Mouse (Mus musculus): ENCODE measurements around the gene Rimkla. TPM values are rescaled to one million over a fixed set of nuclear protein-coding genes. Genes with fewer than 3 reads are reported as not detected.

Gene Rimkla
- polyA plus RNA-seq, 1 experiment from 2014 or later, result 8.5 TPM

GRCm38 (mm10) chr4:119463756-119464419 lies 28.5 kb downstream of the Rimkla start:
- Histone ChIP-seq H3K4me2 (no peak overlapping the region), H3K27ac (peak overlapping the region; percentile 69), H3K4me3 (replicated peaks) (no peak overlapping the region), H3K36me3 (replicated peaks) (no peaks in the 10 kb centered on the region), H3K9ac (no peak overlapping the region), H3K27me3 (no peaks in the 10 kb centered on the region), H3K4me1 (peaks cover 31% of the 10 kb centered on the region), H3K9me3 (no peaks in the 10 kb centered on the region)
- ATAC-seq (ENCODE audit: low FRiP score), result no peak
- 78% methylated on average over 13 of the region's 13 CpGs for whole genome bisulfite sequencing

GRCm38 (mm10) chr4:119462858-119463755 lies 29.3 kb downstream of the Rimkla start:
- Histone ChIP-seq H3K36me3 (replicated peaks) (no peaks in the 10 kb centered on the region), H3K9ac (no peak overlapping the region), H3K4me1 (peaks cover 31% of the 10 kb centered on the region), H3K27ac (peak overlapping the region; percentile 69), H3K27me3 (no peaks in the 10 kb centered on the region), H3K4me3 (replicated peaks) (no peak overlapping the region), H3K4me2 (no peak overlapping the region), H3K9me3 (no peaks in the 10 kb centered on the region)
- 59% methylated on average over 11 of the region's 11 CpGs for WGBS
- ATAC-seq (ENCODE audit: low FRiP score), result peak; percentile 24; the same call in 1 of the 2 replicates

- no peaks in the 10 kb centered on the region for H3K9me3 ChIP-seq
- H3K27ac ChIP-seq, result peak overlapping the region; percentile 69; the same call in 1 of the 2 replicates
- no peaks in the 10 kb centered on the region for H3K27me3 ChIP-seq
- no peak for ATAC-seq (ENCODE audit: low FRiP score)
- H3K9ac ChIP-seq, result no peak overlapping the region
- WGBS, result 87% methylated on average over 3 of the region's 3 CpGs
- H3K4me3 ChIP-seq (replicated peaks), result no peak overlapping the region
- H3K4me2 ChIP-seq, result no peak overlapping the region
- H3K4me1 ChIP-seq, result peaks cover 31% of the 10 kb centered on the region
- H3K36me3 ChIP-seq (replicated peaks), result no peaks in the 10 kb centered on the region
These were observed 30.0 kb downstream of the Rimkla start for GRCm38 (mm10) chr4:119462457-119462856.

GRCm38 (mm10) chr4:119460728-119461141 lies 31.7 kb downstream of the Rimkla start:
- peak; percentile 87 for ATAC-seq (ENCODE audit: low FRiP score)
- H3K27me3 ChIP-seq, result no peaks in the 10 kb centered on the region
- H3K4me1 ChIP-seq, result peaks cover 31% of the 10 kb centered on the region
- H3K9me3 ChIP-seq, result no peaks in the 10 kb centered on the region
- no peak overlapping the region for H3K4me3 ChIP-seq (replicated peaks)
- H3K27ac ChIP-seq, result peak overlapping the region; percentile 84
- no peak overlapping the region for H3K9ac ChIP-seq
- 27% methylated on average over 8 of the region's 8 CpGs for WGBS
- H3K4me2 ChIP-seq, result peak overlapping the region; percentile 21; the same call in 1 of the 2 replicates
- H3K36me3 ChIP-seq (replicated peaks), result no peaks in the 10 kb centered on the region

- WGBS, result 66% methylated on average over 5 of the region's 5 CpGs
- peak; percentile 24; the same call in 1 of the 2 replicates for ATAC-seq (ENCODE audit: low FRiP score)
- Histone ChIP-seq H3K27ac (peak overlapping the region; percentile 84), H3K4me2 (peak overlapping the region; percentile 21; the same call in 1 of the 2 replicates), H3K36me3 (replicated peaks) (no peaks in the 10 kb centered on the region), H3K9me3 (no peaks in the 10 kb centered on the region), H3K27me3 (no peaks in the 10 kb centered on the region), H3K4me1 (peaks cover 31% of the 10 kb centered on the region), H3K9ac (no peak overlapping the region), H3K4me3 (replicated peaks) (no peak overlapping the region)
These were observed 32.1 kb downstream of the Rimkla start for GRCm38 (mm10) chr4:119460296-119460695.

GRCm38 (mm10) chr4:119453533-119453932 lies 38.9 kb downstream of the Rimkla start:
- H3K4me2 ChIP-seq, result no peak overlapping the region
- no peaks in the 10 kb centered on the region for H3K9me3 ChIP-seq
- peak; percentile 55; the same call in 1 of the 2 replicates for ATAC-seq (ENCODE audit: low FRiP score)
- H3K36me3 ChIP-seq (replicated peaks), result no peaks in the 10 kb centered on the region
- H3K4me1 ChIP-seq, result peaks cover 9% of the 10 kb centered on the region
- no peak overlapping the region for H3K9ac ChIP-seq
- peak overlapping the region; percentile 59; the same call in 1 of the 2 replicates for H3K27ac ChIP-seq
- no peak overlapping the region for H3K4me3 ChIP-seq (replicated peaks)
- WGBS, result 13% methylated on average over 6 of the region's 6 CpGs
- no peaks in the 10 kb centered on the region for H3K27me3 ChIP-seq

- Histone ChIP-seq H3K27ac (0 out of 2 replicates have a peak overlapping the region, but pooled peaks have one; percentile 59), H3K4me2 (no peak overlapping the region), H3K9ac (no peak overlapping the region), H3K36me3 (replicated peaks) (no peaks in the 10 kb centered on the region), H3K27me3 (no peaks in the 10 kb centered on the region), H3K4me3 (replicated peaks) (no peak overlapping the region), H3K9me3 (no peaks in the 10 kb centered on the region), H3K4me1 (peaks cover 9% of the 10 kb centered on the region)
- no peak; the same call in 1 of the 2 replicates for ATAC-seq (ENCODE audit: low FRiP score)
- whole genome bisulfite sequencing, result 70% methylated on average over 5 of the region's 5 CpGs
These were observed 39.3 kb downstream of the Rimkla start for GRCm38 (mm10) chr4:119453128-119453527.

- Histone ChIP-seq H3K4me1 (peaks cover 9% of the 10 kb centered on the region), H3K27ac (no peak overlapping the region), H3K4me3 (replicated peaks) (no peak overlapping the region), H3K36me3 (replicated peaks) (no peaks in the 10 kb centered on the region), H3K9me3 (no peaks in the 10 kb centered on the region), H3K9ac (no peak overlapping the region), H3K27me3 (no peaks in the 10 kb centered on the region), H3K4me2 (no peak overlapping the region)
- ATAC-seq (ENCODE audit: low FRiP score), result no peak
- 78% methylated on average over 7 of the region's 7 CpGs for WGBS
These were observed 42.0 kb downstream of the Rimkla start for GRCm38 (mm10) chr4:119450436-119450835.

GRCm38 (mm10) chr4:119447786-119448185 lies 44.6 kb downstream of the Rimkla start:
- no peaks in the 10 kb centered on the region for H3K4me1 ChIP-seq
- H3K27ac ChIP-seq, result no peak overlapping the region
- H3K9ac ChIP-seq, result no peak overlapping the region
- WGBS, result 77% methylated on average over 3 of the region's 3 CpGs
- no peaks in the 10 kb centered on the region for H3K36me3 ChIP-seq (replicated peaks)
- H3K9me3 ChIP-seq, result no peaks in the 10 kb centered on the region
- no peak for ATAC-seq (ENCODE audit: low FRiP score)
- H3K4me2 ChIP-seq, result no peak overlapping the region
- H3K4me3 ChIP-seq (replicated peaks), result no peak overlapping the region
- H3K27me3 ChIP-seq, result no peaks in the 10 kb centered on the region

GRCm38 (mm10) chr4:119447261-119447660 lies 45.2 kb downstream of the Rimkla start:
- ATAC-seq (ENCODE audit: low FRiP score), result no peak
- Histone ChIP-seq H3K9ac (no peak overlapping the region), H3K4me1 (no peaks in the 10 kb centered on the region), H3K27ac (no peak overlapping the region), H3K9me3 (no peaks in the 10 kb centered on the region), H3K36me3 (replicated peaks) (no peaks in the 10 kb centered on the region), H3K4me3 (replicated peaks) (no peak overlapping the region), H3K27me3 (no peaks in the 10 kb centered on the region), H3K4me2 (no peak overlapping the region)
- WGBS, result 95% methylated on average over 6 of the region's 6 CpGs

GRCm38 (mm10) chr4:119442539-119442938 lies 49.9 kb downstream of the Rimkla start:
- H3K36me3 ChIP-seq (replicated peaks), result no peaks in the 10 kb centered on the region
- H3K27ac ChIP-seq, result no peak overlapping the region
- H3K4me1 ChIP-seq, result no peaks in the 10 kb centered on the region
- H3K27me3 ChIP-seq, result no peaks in the 10 kb centered on the region
- no peak overlapping the region for H3K4me2 ChIP-seq
- H3K4me3 ChIP-seq (replicated peaks), result no peak overlapping the region
- 57% methylated on average over 6 of the region's 6 CpGs for WGBS
- H3K9me3 ChIP-seq, result no peaks in the 10 kb centered on the region
- no peak for ATAC-seq (ENCODE audit: low FRiP score)
- no peak overlapping the region for H3K9ac ChIP-seq

GRCm38 (mm10) chr4:119441836-119442235 lies 50.6 kb downstream of the Rimkla start:
- no peak overlapping the region for H3K4me2 ChIP-seq
- no peaks in the 10 kb centered on the region for H3K27me3 ChIP-seq
- H3K36me3 ChIP-seq (replicated peaks), result no peaks in the 10 kb centered on the region
- no peak overlapping the region for H3K9ac ChIP-seq
- no peaks in the 10 kb centered on the region for H3K4me1 ChIP-seq
- no peak for ATAC-seq (ENCODE audit: low FRiP score)
- no peaks in the 10 kb centered on the region for H3K9me3 ChIP-seq
- 87% methylated on average over 4 of the region's 4 CpGs for WGBS
- no peak overlapping the region for H3K27ac ChIP-seq
- no peak overlapping the region for H3K4me3 ChIP-seq (replicated peaks)
